Mouse (Mus musculus) embryo, embryonic 10 days (tissue): ENCODE data around the gene Mmab.

Experiments
- DNase-seq: peaks from one replicate; pipeline ENCODE4 v3.0.0-alpha.2; 2015; ENCODE audit warnings: low spot score

Gene Mmab

GRCm38 (mm10) chr5:114428621-114429020, 15.2 kb downstream of the Mmab start:
- DNase-seq, result no peak

- DNase-seq, result no peak
These were observed 17.1 kb downstream of the Mmab start for GRCm38 (mm10) chr5:114426732-114427131.

- DNase-seq, result no peak
These were observed 19.9 kb downstream of the Mmab start for GRCm38 (mm10) chr5:114423961-114424360.

GRCm38 (mm10) chr5:114422591-114422990, 21.3 kb downstream of the Mmab start:
- no peak for DNase-seq

DNA sequence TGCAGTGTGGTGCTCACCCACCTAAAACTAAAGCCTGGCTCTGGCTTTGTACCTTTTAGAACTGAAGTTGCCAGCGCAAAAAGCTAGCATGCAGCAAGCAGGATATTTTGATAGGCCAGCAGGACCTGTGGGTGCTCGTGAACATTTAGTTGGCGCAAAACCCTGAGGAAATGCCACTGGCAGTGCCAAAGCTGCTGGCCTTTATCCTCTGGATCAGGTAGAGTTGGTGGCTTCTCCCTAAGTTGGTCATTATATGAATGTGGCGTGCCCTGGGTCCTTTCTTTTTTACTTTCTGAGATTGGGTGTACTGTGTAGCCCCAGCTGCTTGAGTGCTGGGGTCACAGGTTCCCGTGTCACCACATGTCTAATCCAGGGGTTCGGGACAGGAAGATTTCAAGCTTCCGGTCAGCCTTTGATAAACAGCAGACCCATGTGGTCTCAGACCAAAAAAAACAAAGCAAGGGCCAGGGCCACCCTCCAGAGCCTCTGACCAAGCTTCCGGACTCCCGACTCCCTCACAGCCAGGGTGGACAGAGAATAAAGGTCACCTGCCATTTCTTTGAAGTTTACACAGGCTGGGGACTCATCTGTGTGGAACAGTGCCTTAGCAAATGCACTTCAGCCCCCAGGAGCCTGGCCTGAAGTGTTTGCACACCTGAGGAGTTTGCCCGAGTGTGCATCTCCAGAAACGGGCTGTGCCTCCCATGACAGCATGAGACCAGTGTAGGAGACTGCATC, 22.1 kb downstream of the Mmab start:
- no peak for DNase-seq

DNA sequence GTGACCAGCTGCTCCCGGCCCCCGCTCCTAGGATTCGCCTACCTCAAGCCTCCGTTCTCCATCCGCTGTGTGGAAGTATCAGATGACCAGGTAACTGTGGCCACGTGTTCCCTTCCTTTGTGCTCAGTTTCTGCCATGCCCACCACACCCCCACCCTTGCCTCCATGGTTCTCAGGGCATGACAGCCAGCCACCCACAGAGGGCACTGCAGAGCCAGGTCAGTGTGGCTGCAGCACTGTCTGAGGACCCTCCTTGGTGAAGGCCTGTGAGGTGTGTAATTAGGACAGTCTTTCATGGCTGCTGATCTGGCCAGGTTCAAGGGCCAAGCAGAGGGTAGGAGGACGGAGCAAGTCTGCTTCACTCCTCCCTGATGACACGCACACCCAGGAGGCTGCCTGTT, 25.3 kb downstream of the Mmab start:
- peak; percentile 58 for DNase-seq

DNA sequence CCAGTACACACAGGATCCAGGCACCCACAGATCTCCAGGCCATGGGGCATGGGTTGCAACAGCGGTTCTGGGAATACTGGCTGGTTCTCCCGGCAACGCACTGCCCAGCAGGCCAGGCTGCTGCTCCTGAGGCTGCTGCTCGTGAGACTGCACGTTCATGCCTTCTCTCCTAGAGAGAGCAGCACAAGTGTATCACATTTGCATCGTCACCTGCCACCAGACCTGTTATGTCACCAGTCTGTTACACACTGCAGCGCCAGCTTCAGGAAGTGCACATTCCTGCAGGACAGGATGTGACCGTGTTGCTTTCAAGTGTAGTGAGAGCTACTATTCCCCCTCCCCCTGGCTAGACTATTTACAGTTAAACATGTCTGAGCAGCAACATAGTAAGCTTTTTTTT, 27.0 kb downstream of the Mmab start:
- no peak for DNase-seq

- DNase-seq, result no peak
These were observed 28.3 kb downstream of the Mmab start for GRCm38 (mm10) chr5:114415606-114416005.

DNA sequence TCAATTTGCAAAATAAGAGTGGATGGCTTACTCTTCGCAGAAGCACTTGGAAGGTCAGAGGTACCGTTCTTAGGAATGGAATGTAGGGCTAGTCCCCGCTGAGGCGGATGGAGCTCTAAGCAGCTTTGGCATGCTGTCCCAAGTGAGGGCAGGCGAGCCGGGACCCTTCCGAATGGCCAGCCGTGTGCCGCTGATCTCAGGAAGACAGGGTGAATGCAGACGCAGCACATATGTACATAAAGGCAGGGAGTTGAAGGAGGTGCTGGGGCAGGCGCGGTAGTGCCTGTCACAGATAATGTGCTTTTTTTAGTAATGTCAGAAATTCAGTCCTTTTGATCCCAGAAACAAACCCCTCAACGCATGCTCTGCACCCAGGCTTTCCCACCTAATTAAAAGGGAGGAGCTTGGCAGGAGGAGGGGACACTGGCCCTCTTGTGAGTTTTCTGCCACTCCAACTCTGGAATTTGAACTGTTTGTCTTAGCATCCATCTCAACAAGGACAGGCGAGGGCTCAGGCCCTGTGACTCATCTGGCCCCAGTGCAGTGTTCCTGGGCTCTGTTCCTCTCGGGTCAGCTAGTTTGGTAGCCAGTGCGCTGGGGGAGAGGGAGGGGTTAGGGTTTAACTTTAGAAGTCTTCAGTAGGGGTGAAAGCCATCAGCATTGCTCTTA, 30.7 kb downstream of the Mmab start:
- DNase-seq, result peak; percentile 28

GRCm38 (mm10) chr5:114412361-114412998, 31.4 kb downstream of the Mmab start:
- peak; percentile 30 for DNase-seq

DNA sequence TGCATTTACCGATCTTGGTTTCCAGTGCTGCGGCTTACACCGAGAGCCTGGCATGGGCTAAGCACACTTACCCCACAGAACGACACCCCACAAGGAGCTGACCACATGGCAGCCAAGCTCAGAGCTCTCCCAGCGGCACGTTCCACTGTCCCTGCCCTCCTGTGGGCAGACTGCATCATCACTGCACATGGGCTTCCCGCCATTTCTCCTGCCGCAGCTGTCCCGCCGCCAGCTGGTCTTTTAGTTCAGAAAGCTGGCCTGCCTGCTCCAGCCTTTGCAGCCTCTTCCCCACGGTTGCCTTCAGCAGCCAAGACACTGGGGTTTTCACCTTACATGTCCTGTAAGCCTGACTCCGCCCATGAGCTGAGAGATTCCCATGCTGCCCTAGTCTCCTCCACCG, 33.4 kb downstream of the Mmab start:
- no peak for DNase-seq

DNA sequence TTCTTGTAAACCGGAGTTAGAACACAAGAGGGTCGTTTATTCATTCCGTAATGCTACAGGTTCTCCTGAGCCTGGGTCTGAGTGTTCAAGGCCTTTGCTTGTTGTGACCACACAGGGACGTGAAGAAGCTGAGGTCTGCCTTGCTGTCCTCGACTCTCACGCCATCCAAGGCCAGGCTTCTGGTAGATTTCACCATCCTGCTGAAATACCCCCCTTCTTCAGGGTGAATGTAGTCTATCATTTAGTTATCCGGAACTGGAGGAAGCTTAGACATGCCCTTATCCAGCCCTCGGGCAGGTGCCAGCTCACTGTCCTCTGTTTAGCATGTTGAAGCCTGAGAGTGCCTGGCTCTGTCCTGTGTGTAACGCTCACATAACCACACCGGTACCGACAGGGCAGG, 35.0 kb downstream of the Mmab start:
- no peak for DNase-seq

DNA sequence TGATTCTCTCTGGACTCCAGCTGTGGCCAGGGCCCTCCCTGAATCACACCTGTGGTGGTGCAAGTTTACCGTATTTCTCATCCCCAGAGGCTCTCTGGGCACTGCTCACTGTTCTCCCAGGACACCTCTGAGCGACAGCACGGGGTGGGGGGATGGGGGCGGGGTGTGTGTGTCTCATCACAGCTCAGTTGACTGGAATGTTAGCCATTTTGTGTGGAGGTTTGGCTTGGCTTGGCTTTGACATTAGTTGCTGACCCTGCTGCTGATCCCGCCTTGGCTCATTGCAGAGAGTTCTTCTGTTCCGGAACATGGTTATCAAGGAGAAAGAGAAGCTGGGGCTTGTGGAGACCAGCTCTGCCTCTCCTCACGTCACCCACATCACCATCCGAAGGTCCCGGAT, 36.0 kb downstream of the Mmab start:
- no peak for DNase-seq

DNA sequence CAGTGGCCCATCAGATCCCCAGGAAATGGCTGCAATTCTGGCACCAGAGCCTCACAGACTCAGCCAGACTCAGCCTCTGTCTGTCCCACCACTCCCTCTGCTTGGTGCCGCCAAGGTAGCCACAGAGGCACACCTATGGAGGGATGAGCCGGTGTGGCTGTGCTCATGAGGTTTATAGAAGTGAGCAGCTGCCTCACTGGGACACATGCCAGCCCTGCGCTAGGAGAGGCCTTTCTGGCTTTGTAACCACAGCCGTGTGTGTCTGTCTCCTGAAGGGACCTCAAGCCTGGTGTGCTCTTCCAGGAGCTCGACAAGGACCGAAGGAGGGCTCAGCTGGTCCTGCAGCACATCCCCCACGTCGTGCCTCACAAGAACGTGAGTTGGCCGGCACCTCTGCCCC, 36.6 kb downstream of the Mmab start:
- no peak for DNase-seq

DNA sequence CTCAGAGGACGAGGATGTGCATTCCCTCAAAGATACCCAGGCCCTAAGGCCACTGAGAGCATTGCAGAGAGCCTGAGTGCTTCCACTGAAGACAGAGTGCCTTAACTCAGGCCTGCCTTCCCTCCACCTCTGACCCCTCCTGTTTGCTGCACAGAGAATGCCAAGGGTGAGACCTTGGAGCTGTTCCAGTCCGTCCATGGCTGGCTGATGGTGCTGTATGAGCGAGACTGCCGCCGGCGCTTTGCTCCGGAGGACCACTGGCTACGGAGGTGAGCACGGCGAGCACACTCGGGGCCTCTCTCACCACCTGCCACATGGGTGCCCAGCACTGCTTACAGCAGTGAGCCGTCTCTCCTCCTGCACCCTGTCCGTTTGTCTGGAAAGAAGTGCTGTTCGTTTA, 37.3 kb downstream of the Mmab start:
- DNase-seq, result no peak

DNA sequence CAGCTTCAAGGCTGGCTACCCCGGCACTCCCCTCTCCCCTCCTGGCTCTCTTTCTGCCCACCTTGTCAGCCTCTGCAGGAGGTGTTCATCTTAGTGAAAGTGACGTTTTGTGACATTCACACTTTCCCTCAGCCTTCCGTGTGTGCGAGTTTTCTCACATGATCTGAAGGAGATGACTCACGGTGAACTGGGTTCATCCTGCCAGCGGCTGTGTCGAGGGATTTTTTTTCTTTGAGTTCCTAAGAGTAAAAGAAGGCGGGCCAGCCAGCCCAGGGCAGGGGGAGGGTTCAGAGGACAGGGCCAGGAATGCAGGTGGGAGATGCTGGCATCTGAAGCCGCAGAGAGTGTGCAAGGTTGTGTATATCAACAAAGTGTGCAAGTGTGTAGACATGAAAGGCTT, 50.7 kb downstream of the Mmab start:
- DNase-seq, result no peak

GRCm38 (mm10) chr5:114384448-114384847, 59.4 kb downstream of the Mmab start:
- no peak for DNase-seq

DNA sequence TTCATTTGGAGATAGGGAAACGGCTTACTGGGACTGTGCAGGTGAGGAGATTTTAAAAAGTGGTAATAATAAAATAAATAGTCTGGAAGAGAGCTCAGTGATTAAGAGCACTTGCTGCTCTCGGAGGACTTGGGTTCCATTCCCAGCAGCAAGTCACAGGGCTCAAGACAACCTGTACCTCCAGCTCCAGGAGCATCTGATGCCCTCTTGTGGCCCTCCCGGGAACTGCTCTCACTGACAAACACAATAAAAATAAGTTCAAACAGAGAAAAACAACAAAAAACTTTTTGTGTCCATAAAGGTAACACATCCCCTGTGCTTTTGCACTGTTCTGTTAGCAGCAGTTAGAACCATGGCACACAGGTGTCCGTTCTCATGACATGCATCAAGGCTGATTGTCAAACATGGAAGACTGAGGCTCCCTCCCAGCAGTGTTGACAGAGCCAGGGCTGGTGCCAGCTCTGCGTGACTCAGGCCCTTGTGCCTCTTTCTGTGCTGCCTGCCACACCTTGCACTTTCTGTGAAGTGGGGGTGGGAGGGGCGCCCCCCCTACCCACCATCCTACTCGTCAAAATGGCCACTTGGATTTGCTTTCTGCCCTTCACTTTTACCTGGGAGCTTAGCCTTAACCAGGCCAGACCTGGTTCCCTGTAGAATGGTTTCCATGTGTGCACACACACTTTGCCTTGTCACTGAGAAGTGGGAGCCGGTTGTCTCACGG, 60.5 kb downstream of the Mmab start:
- peak; percentile 45 for DNase-seq
